Mouse (Mus musculus): ENCODE results near the gene Lypd6b.

Lypd6b gene

GRCm38 (mm10) chr2:49825588-49825987, 38.1 kb downstream of the Lypd6b start:
- DNase-seq (ENCODE audit: low spot score), result no peak

GRCm38 (mm10) chr2:49827756-49828155, 40.3 kb downstream of the Lypd6b start:
- no peak for DNase-seq (ENCODE audit: low spot score)

GRCm38 (mm10) chr2:49830369-49830768, 42.9 kb downstream of the Lypd6b start:
- DNase-seq (ENCODE audit: low spot score), result no peak

GRCm38 (mm10) chr2:49832277-49832803, 44.9 kb downstream of the Lypd6b start:
- DNase-seq (ENCODE audit: low spot score), result no peak

- DNase-seq (ENCODE audit: low spot score), result no peak
These were observed 50.1 kb downstream of the Lypd6b start for GRCm38 (mm10) chr2:49837454-49838059.

GRCm38 (mm10) chr2:49838611-49839010, 51.1 kb downstream of the Lypd6b start:
- DNase-seq (ENCODE audit: low spot score), result peak; percentile 20

- DNase-seq (ENCODE audit: low spot score), result no peak
These were observed 53.1 kb downstream of the Lypd6b start for GRCm38 (mm10) chr2:49840573-49840972.

- no peak for DNase-seq (ENCODE audit: low spot score)
These were observed 53.6 kb downstream of the Lypd6b start for GRCm38 (mm10) chr2:49841089-49841488.

- no peak for DNase-seq (ENCODE audit: low spot score)
These were observed 57.6 kb downstream of the Lypd6b start for GRCm38 (mm10) chr2:49845104-49845503.

- no peak for DNase-seq (ENCODE audit: low spot score)
These were observed 58.6 kb downstream of the Lypd6b start for GRCm38 (mm10) chr2:49846097-49846496.

GRCm38 (mm10) chr2:49846880-49847279, 59.4 kb downstream of the Lypd6b start:
- DNase-seq (ENCODE audit: low spot score), result no peak

GRCm38 (mm10) chr2:49847831-49848230, 60.3 kb downstream of the Lypd6b start:
- no peak for DNase-seq (ENCODE audit: low spot score)

GRCm38 (mm10) chr2:49849771-49850170, 62.3 kb downstream of the Lypd6b start:
- DNase-seq (ENCODE audit: low spot score), result no peak

GRCm38 (mm10) chr2:49851977-49852376, 64.5 kb downstream of the Lypd6b start:
- DNase-seq (ENCODE audit: low spot score), result no peak

- no peak for DNase-seq (ENCODE audit: low spot score)
These were observed 68.7 kb downstream of the Lypd6b start for GRCm38 (mm10) chr2:49856161-49856564.

- no peak for DNase-seq (ENCODE audit: low spot score)
These were observed 69.1 kb downstream of the Lypd6b start for GRCm38 (mm10) chr2:49856584-49856983.

GRCm38 (mm10) chr2:49860219-49860962, 72.9 kb downstream of the Lypd6b start:
- no peak for DNase-seq (ENCODE audit: low spot score)

GRCm38 (mm10) chr2:49860969-49861592, 73.6 kb downstream of the Lypd6b start:
- DNase-seq (ENCODE audit: low spot score), result no peak

- no peak for DNase-seq (ENCODE audit: low spot score)
These were observed 74.2 kb downstream of the Lypd6b start for GRCm38 (mm10) chr2:49861658-49862057.

- DNase-seq (ENCODE audit: low spot score), result no peak
These were observed 80.8 kb downstream of the Lypd6b start for GRCm38 (mm10) chr2:49868116-49868858.

- DNase-seq (ENCODE audit: low spot score), result no peak
These were observed 81.6 kb downstream of the Lypd6b start for GRCm38 (mm10) chr2:49869044-49869443.

- DNase-seq (ENCODE audit: low spot score), result no peak
These were observed 82.5 kb downstream of the Lypd6b start for GRCm38 (mm10) chr2:49869782-49870514.

Measured in testis, postnatal 14 days (tissue).